Mouse (Mus musculus) midbrain, embryonic 12.5 days (tissue): ENCODE results near the gene Ankrd13a. TPM values are rescaled to one million over a fixed set of nuclear protein-coding genes. Genes with fewer than 3 reads are reported as not detected.

ENCODE experiments used
- ATAC-seq: fragments of 200-750 bp; cut with Nextera tagmentation; 2 replicates; pipeline ENCODE4 v1.8.0; 2017; ENCODE audit warnings: low read depth, moderate TSS enrichment, moderate library complexity; ENCODE audit not compliant: low FRiP score
- H3K27ac ChIP-seq: fragments of 300-500 bp; sonication (generic); replicated peaks from 2 replicates; pipeline ENCODE4 v1.5.1; 2016; ENCODE audit warnings: mild to moderate bottlenecking
- H3K27me3 ChIP-seq: fragments of 300-500 bp; sonication (generic); 2 replicates; pipeline ENCODE4 v1.6.1; 2016; ENCODE audit warnings: mild to moderate bottlenecking
- H3K36me3 ChIP-seq: fragments of 300-500 bp; sonication (generic); 2 replicates; pipeline ENCODE4 v1.6.1; 2016
- H3K4me1 ChIP-seq: fragments of 300-500 bp; sonication (generic); 2 replicates; pipeline ENCODE4 v1.6.1; 2016
- H3K4me2 ChIP-seq: fragments of 300-500 bp; sonication (generic); replicated peaks from 2 replicates; pipeline ENCODE4 v1.6.1; 2016; ENCODE audit warnings: mild to moderate bottlenecking, moderate library complexity
- H3K4me3 ChIP-seq: fragments of 300-500 bp; sonication (generic); 2 replicates; pipeline ENCODE4 v1.5.1; 2016; ENCODE audit warnings: mild to moderate bottlenecking
- H3K9ac ChIP-seq: fragments of 300-500 bp; sonication (generic); replicated peaks from 2 replicates; pipeline ENCODE4 v1.6.1; 2016; ENCODE audit warnings: mild to moderate bottlenecking, moderate library complexity
- H3K9me3 ChIP-seq: fragments of 300-500 bp; sonication (generic); 2 replicates; pipeline ENCODE4 v1.6.1; 2016; ENCODE audit warnings: mild to moderate bottlenecking
- WGBS: fragments of 180-500 bp; shearing (Covaris S2); methylation state at CpG from one replicate; pipeline ENCODE4 v1.1.7; 2016; 5-methylcytosine and 5-hydroxymethylcytosine counted together
- polyA plus RNA-seq: library from polyadenylated mRNA; unstranded; fragments of >200 nt; fragmentation: Nextera tagmentation; extraction: Ambion mirVana; gene quantifications from 2 replicates; pipeline ENCODE4 v1.2.1, GENCODE M21; 2016

Gene Ankrd13a
- polyA plus RNA-seq, 1 experiment from 2014 or later, result 71.1 TPM

DNA sequence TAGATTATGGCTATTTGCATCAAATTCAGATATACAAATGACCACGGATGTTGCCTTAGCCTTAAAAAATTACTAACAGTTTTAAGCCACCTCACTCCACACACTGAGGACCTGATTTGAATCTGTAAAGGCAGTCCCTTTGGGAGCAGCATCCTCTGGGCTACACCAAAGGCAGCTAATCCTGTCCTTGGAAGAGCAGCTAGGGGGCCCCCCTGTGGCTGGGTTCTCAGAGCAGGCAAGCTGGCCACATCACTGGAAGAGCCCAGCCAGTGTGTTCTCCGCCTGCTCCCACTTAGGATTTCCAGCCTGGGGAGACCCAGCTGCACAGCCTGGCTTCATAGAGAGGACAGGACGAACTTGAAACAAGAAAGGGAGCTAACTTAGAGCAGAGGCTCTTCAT is 30.5 kb downstream of the Ankrd13a start:
- Histone ChIP-seq H3K27me3 (no peaks in the 10 kb centered on the region), H3K36me3 (peaks cover 74% of the 10 kb centered on the region), H3K27ac (peak overlapping the region; percentile 49; the same call in 1 of the 2 replicates), H3K9ac (no peak overlapping the region), H3K4me1 (peaks cover 15% of the 10 kb centered on the region), H3K4me2 (no peak overlapping the region), H3K9me3 (no peaks in the 10 kb centered on the region), H3K4me3 (no peak overlapping the region)
- no peak; the same call in 1 of the 2 replicates for ATAC-seq
- 29% methylated on average over 3 of the region's 3 CpGs for WGBS

DNA sequence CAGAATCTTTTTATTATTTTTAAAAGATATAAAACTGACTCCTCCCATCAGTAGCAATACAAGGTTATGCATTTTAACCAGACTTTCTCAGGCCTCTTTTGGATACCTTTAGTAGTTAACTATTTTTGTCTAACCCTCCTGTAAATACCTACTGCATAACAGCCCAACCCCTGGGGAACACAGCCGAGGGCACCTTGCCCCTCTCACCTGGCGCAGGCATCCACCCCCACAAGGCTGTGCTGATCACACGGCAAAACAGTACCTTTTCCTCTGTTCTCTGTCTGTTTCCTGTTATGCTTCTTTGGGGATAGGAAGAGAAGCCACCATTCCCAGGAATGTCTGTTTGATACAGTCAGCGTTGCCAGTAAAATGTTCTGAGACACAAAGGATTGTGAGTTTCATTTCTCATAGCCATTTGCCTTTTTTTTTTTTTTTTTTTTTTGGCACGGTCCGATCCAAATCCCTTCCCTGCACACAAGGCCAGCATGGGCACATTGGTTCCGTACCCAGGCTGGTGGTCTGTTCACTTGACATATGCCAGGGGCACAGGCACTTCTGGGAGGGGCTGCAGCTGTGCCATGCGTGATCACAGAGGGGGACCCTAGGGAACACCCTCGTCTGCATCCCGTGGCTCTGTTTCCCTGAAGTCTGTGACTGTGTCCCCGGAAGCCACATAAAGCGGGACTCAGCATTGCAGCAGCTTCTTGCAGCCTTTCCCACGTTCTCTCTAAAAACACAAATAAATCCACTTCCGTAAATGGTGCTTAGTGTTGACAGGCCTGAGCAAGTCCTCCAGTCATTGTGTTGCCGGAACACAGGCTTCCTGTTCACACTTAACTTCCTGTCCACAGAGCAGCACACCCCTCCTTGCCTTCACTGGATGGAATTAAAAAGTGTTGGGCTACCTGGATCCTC is 31.2 kb downstream of the Ankrd13a start:
- H3K27ac ChIP-seq, result no peak overlapping the region
- H3K4me2 ChIP-seq, result no peak overlapping the region
- no peak for ATAC-seq
- no peaks in the 10 kb centered on the region for H3K9me3 ChIP-seq
- H3K9ac ChIP-seq, result no peak overlapping the region
- H3K4me1 ChIP-seq, result peaks cover 15% of the 10 kb centered on the region
- H3K27me3 ChIP-seq, result no peaks in the 10 kb centered on the region
- no peak overlapping the region for H3K4me3 ChIP-seq
- WGBS, result 83% methylated on average over 15 of the region's 15 CpGs
- H3K36me3 ChIP-seq, result peaks cover 78% of the 10 kb centered on the region

DNA sequence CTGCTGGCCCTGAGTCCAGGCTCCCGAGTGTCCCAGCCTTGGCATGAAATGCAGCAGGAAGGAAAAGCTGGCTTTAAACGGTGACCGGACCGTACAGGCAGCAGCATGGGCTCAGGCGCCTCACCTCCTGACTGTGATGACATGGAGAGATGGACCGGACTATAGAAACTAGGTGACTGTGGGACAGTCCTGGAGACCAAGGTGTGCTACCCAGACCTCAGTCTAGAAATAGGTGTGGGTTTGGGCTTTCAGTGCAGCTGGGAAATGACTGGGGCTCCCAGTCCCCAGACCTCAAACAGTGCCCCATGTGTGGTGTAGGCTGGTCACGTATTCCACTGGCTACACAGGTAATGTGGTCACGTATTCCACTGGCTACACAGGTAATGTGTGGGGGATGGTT is 32.2 kb downstream of the Ankrd13a start:
- WGBS, result 86% methylated on average over 8 of the region's 8 CpGs
- no peak overlapping the region for H3K27ac ChIP-seq
- no peak overlapping the region for H3K4me2 ChIP-seq
- ATAC-seq, result no peak
- no peak overlapping the region for H3K4me3 ChIP-seq
- H3K9me3 ChIP-seq, result no peaks in the 10 kb centered on the region
- H3K36me3 ChIP-seq, result peaks cover 76% of the 10 kb centered on the region
- H3K4me1 ChIP-seq, result peaks cover 12% of the 10 kb centered on the region
- no peak overlapping the region for H3K9ac ChIP-seq
- no peaks in the 10 kb centered on the region for H3K27me3 ChIP-seq

DNA sequence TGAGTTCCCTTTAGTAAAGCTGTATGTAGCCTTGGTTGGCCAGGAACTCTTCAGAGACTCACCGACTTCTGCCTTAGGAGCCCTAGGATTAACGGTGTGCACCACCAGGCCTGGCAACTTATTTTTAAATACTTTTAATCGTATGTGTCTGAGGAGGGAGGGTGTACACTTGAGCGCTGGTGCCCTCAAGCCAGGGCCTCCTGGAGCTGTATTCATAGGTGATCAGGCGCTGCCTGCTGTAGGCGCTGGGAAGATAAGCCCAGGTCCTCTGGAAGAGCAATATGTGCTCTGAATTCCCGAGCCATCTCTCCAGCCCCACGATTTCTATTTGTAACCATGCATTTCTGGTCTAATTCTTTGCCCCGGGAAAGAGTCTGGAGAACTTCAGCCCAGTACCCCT is 32.6 kb downstream of the Ankrd13a start:
- no peak overlapping the region for H3K4me2 ChIP-seq
- no peaks in the 10 kb centered on the region for H3K9me3 ChIP-seq
- no peak for ATAC-seq
- 58% methylated on average over 9 of the region's 9 CpGs for WGBS
- peaks cover 72% of the 10 kb centered on the region for H3K36me3 ChIP-seq
- H3K4me3 ChIP-seq, result no peak overlapping the region
- no peak overlapping the region; the same call in 1 of the 2 replicates for H3K27ac ChIP-seq
- H3K27me3 ChIP-seq, result no peaks in the 10 kb centered on the region
- H3K4me1 ChIP-seq, result peaks cover 13% of the 10 kb centered on the region
- no peak overlapping the region for H3K9ac ChIP-seq

DNA sequence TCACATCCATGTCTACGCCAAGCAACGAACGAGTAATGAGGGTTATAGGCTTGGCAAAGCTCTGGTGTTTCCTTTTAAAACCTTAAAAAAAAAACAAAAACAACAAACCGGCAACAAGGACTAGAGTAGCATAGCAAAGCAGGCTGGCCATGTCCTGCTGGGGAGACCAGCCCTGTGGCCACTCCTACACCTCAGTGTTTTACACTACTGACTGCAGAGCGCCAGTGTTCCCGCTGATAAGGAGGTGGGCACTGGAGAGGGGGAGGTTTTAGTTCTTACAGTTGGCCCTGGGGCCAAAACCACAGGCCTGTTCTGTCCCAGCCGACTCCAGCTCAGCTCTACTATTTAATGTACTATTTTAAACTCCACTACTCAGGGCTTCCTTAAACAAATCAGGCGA is 33.0 kb downstream of the Ankrd13a start:
- H3K36me3 ChIP-seq, result peaks cover 68% of the 10 kb centered on the region

DNA sequence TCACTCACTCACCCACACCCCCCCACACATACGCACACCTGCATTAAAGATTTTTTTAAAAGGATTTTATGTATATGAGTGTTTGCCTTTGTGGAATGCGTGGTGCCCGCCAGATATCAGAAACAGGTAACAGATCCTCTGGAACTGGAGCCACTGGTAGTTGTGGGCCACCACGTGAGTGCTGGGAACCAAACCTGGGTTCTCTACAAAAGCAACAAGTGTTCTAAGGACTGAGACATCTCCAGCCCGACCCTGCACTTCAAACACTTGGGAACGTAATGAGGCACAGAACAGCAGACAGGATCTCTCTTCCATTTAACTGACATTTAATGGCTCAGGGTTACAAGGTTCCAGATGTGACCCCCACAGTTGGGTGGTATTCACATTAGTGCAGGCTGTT is 33.4 kb downstream of the Ankrd13a start:
- WGBS, result 69% methylated on average over 6 of the region's 6 CpGs
- Histone ChIP-seq H3K4me1 (peaks cover 22% of the 10 kb centered on the region), H3K9ac (no peak overlapping the region), H3K4me3 (no peak overlapping the region), H3K27me3 (no peaks in the 10 kb centered on the region), H3K36me3 (peaks cover 64% of the 10 kb centered on the region), H3K4me2 (no peak overlapping the region), H3K9me3 (no peaks in the 10 kb centered on the region), H3K27ac (no peak overlapping the region)
- ATAC-seq, result no peak

More for the DNA sequence above, 33.0 kb downstream of the Ankrd13a start:
- Histone ChIP-seq H3K27me3 (no peaks in the 10 kb centered on the region), H3K4me1 (peaks cover 18% of the 10 kb centered on the region), H3K9ac (no peak overlapping the region), H3K27ac (no peak overlapping the region; the same call in 1 of the 2 replicates), H3K4me3 (no peak overlapping the region), H3K9me3 (no peaks in the 10 kb centered on the region), H3K4me2 (no peak overlapping the region)
- ATAC-seq, result no peak
- WGBS, result 43% methylated on average over 8 of the region's 8 CpGs

DNA sequence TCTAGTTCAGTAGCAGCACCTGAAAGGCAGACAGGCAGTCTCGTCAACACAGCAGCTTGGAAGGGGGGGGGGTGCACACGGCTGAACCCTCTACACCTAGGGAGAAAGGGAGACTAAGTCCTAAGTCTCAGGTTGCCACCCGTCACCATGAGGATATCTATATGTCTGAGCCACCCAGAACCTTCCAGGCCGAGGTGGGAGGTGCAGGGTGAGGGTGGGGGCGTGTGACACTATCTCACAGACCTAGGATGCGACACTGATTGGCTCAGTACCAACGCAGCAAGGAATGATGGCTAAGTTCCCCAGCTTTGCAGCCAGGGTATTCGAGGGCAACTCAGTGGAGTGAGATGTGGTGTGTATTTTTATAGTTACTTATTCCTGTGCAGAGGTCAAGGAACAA is 33.9 kb downstream of the Ankrd13a start:
- no peaks in the 10 kb centered on the region for H3K27me3 ChIP-seq
- H3K4me2 ChIP-seq, result no peak overlapping the region
- 86% methylated on average over 8 of the region's 8 CpGs for WGBS
- H3K4me3 ChIP-seq, result no peak overlapping the region
- peaks cover 59% of the 10 kb centered on the region for H3K36me3 ChIP-seq
- ATAC-seq, result no peak
- no peak overlapping the region for H3K27ac ChIP-seq
- no peaks in the 10 kb centered on the region for H3K9me3 ChIP-seq
- peaks cover 23% of the 10 kb centered on the region for H3K4me1 ChIP-seq
- no peak overlapping the region for H3K9ac ChIP-seq

DNA sequence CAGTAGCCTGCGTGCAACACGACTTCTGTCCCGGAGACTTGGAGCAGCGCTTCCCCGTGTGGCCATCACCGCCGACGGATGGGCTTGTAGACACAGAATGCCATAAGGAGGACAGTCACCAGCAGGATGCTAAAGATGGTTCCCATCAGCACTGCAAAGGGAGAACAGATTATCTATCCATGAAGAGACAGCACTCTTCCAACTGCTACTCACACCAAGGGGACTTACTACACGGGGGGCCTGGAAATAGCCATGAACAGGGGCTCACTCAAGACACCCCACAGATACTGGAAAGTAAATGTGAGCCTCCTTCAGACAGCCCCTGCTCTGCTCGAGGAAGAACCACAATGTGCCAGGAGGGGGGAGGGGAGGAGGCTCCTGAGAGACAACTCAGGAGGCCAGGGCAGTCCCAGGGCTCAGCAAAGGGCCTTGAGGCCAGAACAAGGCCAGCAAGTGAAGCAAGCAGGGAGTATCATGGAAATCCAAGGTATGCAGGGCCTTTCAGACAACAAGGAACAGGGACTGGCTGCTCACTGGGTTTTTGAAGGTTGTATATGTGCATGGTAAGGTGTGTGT is 34.8 kb downstream of the Ankrd13a start:
- Histone ChIP-seq H3K9me3 (no peaks in the 10 kb centered on the region), H3K27me3 (no peaks in the 10 kb centered on the region), H3K4me1 (peaks cover 23% of the 10 kb centered on the region), H3K4me3 (no peak overlapping the region), H3K27ac (peak overlapping the region; percentile 20; the same call in 1 of the 2 replicates), H3K36me3 (peaks cover 50% of the 10 kb centered on the region), H3K9ac (no peak overlapping the region), H3K4me2 (no peak overlapping the region)
- no peak for ATAC-seq
- WGBS, result 81% methylated on average over 10 of the region's 10 CpGs

DNA sequence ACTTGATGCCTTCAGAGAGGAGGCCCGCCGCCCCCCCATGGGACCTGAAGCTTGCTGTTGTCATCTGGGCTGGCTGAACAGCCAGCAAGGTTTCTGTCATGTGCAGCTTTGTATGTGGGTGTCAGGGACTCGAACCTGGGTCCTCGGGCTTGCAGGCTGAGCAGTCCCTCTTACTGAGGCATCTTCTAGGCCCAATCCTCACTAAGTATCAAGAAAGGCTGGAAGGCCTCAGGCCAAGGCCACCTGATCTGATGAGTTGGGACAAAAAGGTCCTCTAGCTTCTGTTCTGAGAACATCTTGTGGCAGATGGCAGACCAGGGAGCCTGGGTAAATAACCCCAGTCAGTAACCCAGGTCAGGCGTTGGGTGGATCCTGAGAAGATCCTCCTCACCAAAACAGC is 35.3 kb downstream of the Ankrd13a start:
- peaks cover 23% of the 10 kb centered on the region for H3K4me1 ChIP-seq
- no peaks in the 10 kb centered on the region for H3K9me3 ChIP-seq
- ATAC-seq, result no peak
- H3K4me3 ChIP-seq, result no peak overlapping the region
- WGBS, result 89% methylated on average over 5 of the region's 5 CpGs
- H3K27ac ChIP-seq, result no peak overlapping the region
- H3K36me3 ChIP-seq, result peaks cover 45% of the 10 kb centered on the region
- no peak overlapping the region for H3K4me2 ChIP-seq
- H3K9ac ChIP-seq, result no peak overlapping the region
- no peaks in the 10 kb centered on the region for H3K27me3 ChIP-seq

DNA sequence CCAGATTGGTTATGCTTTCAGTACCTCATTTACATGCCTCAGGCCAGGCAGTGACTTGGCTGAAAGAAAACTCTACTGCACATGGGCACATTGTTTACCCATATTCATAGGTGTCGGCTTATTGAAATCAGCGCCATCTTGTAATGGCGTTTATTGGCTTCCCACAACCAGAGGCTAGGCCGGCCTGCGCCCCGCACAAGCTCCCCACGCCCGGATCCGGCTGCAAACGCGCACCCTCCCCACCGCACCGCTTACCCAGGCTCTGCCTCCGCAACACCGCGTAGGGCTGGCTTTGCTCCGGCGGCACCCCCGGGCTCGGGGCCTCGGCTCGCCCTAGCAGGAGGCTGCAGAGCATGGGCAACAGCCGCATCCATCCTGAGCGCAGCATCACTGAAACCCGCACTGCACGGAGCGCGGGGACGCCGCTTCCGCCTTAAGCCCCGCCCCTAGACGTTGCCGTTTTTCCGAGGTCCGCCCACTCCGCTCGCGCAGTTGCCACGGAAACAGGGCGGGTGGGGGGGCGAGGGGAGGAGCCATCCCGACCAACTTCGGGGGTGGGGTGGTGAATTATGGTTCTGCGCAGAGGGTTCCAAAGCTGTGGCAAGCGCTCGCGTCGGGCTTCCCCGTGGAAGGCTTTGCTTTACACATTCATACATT is 39.2 kb downstream of the Ankrd13a start:
- H3K4me3 ChIP-seq, result peak overlapping the region; percentile 86
- peaks cover 16% of the 10 kb centered on the region for H3K36me3 ChIP-seq
- H3K27me3 ChIP-seq, result no peaks in the 10 kb centered on the region
- WGBS, result 1% methylated on average over 50 of the region's 50 CpGs
- H3K27ac ChIP-seq, result peak overlapping the region; percentile 95
- peak; percentile 97 for ATAC-seq
- H3K9ac ChIP-seq, result peak overlapping the region; percentile 91
- H3K4me2 ChIP-seq, result peak overlapping the region; percentile 63
- H3K4me1 ChIP-seq, result peaks cover 22% of the 10 kb centered on the region
- no peaks in the 10 kb centered on the region for H3K9me3 ChIP-seq

DNA sequence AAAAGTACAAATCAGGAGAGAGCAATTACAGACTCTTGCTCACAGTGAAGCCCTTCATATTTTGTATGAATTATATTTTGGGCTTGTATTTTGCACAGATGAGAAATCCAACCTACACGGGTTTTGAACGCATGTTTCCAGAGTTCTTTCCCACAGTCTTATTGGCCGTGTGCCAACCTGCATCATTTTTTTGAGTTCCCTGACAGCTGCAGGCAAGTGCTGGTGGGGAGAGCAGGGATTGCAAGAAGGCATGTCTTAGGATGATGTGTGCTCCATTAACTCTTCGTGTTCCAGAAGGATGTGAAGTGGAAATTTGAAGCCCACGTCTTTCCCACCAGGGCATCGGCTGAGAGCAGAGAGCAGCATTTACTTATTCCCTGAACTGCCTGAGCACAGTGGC is 42.1 kb downstream of the Ankrd13a start:
- H3K4me1 ChIP-seq, result peaks cover 14% of the 10 kb centered on the region
- no peak overlapping the region for H3K4me2 ChIP-seq
- no peak overlapping the region for H3K9ac ChIP-seq
- no peak overlapping the region for H3K27ac ChIP-seq
- WGBS, result 75% methylated on average over 6 of the region's 6 CpGs
- ATAC-seq, result no peak
- H3K36me3 ChIP-seq, result no peaks in the 10 kb centered on the region
- no peak overlapping the region for H3K4me3 ChIP-seq
- no peaks in the 10 kb centered on the region for H3K27me3 ChIP-seq
- H3K9me3 ChIP-seq, result no peaks in the 10 kb centered on the region

DNA sequence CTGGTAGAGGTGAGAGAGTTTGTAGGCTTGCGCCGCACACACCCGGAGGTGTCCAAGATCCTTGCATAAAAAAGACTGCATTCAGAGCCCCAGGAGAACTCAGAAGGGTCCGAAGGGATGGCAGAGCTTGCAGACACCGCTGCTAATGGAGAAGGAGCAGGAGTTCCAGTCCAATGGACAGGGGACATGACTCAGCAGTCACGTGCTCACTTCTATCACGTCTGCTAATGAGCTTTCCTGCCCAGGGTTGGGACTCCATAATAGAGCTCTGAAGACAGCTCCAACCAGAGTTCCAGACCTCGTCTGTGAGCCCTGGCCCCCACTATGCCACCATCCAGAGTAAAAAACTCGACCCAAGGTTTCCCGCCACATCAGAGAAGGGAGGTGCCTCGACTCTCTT is 43.6 kb downstream of the Ankrd13a start:
- Histone ChIP-seq H3K36me3 (no peaks in the 10 kb centered on the region; the same call in 1 of the 2 replicates), H3K27ac (no peak overlapping the region), H3K9me3 (no peaks in the 10 kb centered on the region), H3K4me1 (0 out of 2 replicates have a peak, but pooled peaks cover 6% of the 10 kb centered on the region), H3K9ac (no peak overlapping the region), H3K4me2 (no peak overlapping the region), H3K4me3 (no peak overlapping the region), H3K27me3 (no peaks in the 10 kb centered on the region)
- ATAC-seq, result no peak
- WGBS, result 79% methylated on average over 11 of the region's 11 CpGs
